Mouse (Mus musculus): ENCODE data around the gene Pusl1.

GRCm38 (mm10) chr4:155889316-155889715, 2.3 kb downstream of the Pusl1 start:
- no peak for TF ChIP-seq CTCF (IDR thresholded peaks at IDR 0.05; ENCODE audit: low read depth, low read length)
- no peak for TF ChIP-seq TAL1 (conservative IDR thresholded peaks at IDR 0.05; ENCODE audit: low read depth, low read length)
- TF ChIP-seq GATA1 (IDR thresholded peaks at IDR 0.05; ENCODE audit: borderline replicate concordance, low read length) = no peak
- TF ChIP-seq POLR2AphosphoS5 (IDR thresholded peaks at IDR 0.05; ENCODE audit: insufficient replicate concordance, low read depth, low read length) = no peak
